Mouse (Mus musculus): ENCODE measurements at regions not wholly inside any gene's neighbourhood (a gene's known extent, or its start where the extent isn't known, plus 50 kb on each side); places are given as distances from the start of the nearest gene placed in this dataset.
A peak's percentile ranks its signal among the peaks of the same experiment; 100 is the strongest.

GRCm38 (mm10) chr16:73835715-73836440, 575.7 kb downstream of the Robo2 start:
- DNase-seq: no peak

- no peak for DNase-seq
Observed at GRCm38 (mm10) chr16:73821387-73822338, 590.0 kb downstream of the Robo2 start.

GRCm38 (mm10) chr16:73804572-73804971, 607.1 kb downstream of the Robo2 start:
- no peak for DNase-seq

- DNase-seq: no peak
Observed at GRCm38 (mm10) chr16:73796528-73797171, 615.0 kb downstream of the Robo2 start.

GRCm38 (mm10) chr16:73785074-73785438, 626.6 kb downstream of the Robo2 start:
- no peak for DNase-seq

- DNase-seq: no peak
Observed at GRCm38 (mm10) chr16:73784296-73785073, 627.1 kb downstream of the Robo2 start.

GRCm38 (mm10) chr16:73772454-73772853, 639.2 kb downstream of the Robo2 start:
- no peak for DNase-seq

GRCm38 (mm10) chr16:73770440-73770856, 641.2 kb downstream of the Robo2 start:
- DNase-seq: no peak

GRCm38 (mm10) chr16:73769729-73770128, 641.9 kb downstream of the Robo2 start:
- DNase-seq: no peak

- no peak for DNase-seq
Observed at GRCm38 (mm10) chr16:73768706-73769105, 642.9 kb downstream of the Robo2 start.

GRCm38 (mm10) chr16:73765184-73765583, 646.4 kb downstream of the Robo2 start:
- DNase-seq: no peak

- DNase-seq: no peak
Observed at GRCm38 (mm10) chr16:73760921-73761320, 650.7 kb downstream of the Robo2 start.

GRCm38 (mm10) chr16:73758872-73759271, 652.8 kb downstream of the Robo2 start:
- no peak for DNase-seq

GRCm38 (mm10) chr16:73754302-73754701, 657.3 kb downstream of the Robo2 start:
- DNase-seq: no peak

- DNase-seq: no peak
Observed at GRCm38 (mm10) chr16:73728297-73728696, 683.3 kb downstream of the Robo2 start.

- DNase-seq: no peak
Observed at GRCm38 (mm10) chr16:73719691-73720090, 691.9 kb downstream of the Robo2 start.

- no peak for DNase-seq
Observed at GRCm38 (mm10) chr16:73716301-73716700, 695.3 kb downstream of the Robo2 start.

GRCm38 (mm10) chr16:73707051-73707450, 704.6 kb downstream of the Robo2 start:
- DNase-seq: no peak

GRCm38 (mm10) chr16:73689274-73689673, 722.4 kb downstream of the Robo2 start:
- no peak for DNase-seq

- DNase-seq: no peak
Observed at GRCm38 (mm10) chr16:73679804-73680203, 731.8 kb downstream of the Robo2 start.

GRCm38 (mm10) chr16:73670516-73670915, 741.1 kb downstream of the Robo2 start:
- peak; percentile 12 to 24 for DNase-seq

GRCm38 (mm10) chr16:73652976-73653690, 758.5 kb downstream of the Robo2 start:
- no peak for DNase-seq

Data from kidney, postnatal 36 days (tissue).